Mouse (Mus musculus) embryo, embryonic 11 days (tissue): ENCODE data around the gene Por.

Experiments used
- DNase-seq: peaks from one replicate; pipeline ENCODE4 v3.0.0-alpha.2; 2015

Por gene

DNA sequence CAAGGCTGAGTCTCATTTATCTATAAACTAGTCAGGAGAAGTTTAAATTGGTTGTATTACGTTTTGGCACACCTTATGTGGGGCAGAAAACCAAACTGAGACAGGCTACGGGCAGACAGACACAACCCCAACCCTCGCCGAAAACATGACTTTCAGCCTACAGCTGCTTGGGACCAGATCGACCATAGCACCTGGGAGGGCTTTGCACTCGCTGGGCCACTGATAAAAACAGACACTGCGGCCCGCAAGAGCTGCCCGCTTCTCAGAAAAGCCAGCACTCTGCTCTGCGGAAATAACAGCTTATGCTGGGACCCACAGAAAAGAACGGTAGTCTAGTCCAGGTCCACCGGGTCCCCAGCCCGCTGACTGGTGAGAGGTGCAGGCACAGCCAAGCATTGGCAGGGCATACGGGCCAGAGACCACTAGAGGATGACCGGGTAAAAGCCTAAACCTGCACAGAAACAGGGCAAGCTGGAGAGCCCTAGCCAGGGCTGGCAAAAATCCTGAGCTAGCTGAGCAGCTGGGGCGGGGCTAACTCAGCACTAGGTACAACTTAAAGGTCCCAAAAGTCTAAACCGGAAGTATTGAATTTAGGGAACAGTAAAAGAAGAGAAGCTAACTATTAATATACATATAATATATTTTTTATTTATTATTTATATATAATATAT, 12.0 kb upstream of the Por start:
- DNase-seq, result no peak

GRCm38 (mm10) chr5:135659956-135660355, 9.9 kb upstream of the Por start:
- no peak for DNase-seq

DNA sequence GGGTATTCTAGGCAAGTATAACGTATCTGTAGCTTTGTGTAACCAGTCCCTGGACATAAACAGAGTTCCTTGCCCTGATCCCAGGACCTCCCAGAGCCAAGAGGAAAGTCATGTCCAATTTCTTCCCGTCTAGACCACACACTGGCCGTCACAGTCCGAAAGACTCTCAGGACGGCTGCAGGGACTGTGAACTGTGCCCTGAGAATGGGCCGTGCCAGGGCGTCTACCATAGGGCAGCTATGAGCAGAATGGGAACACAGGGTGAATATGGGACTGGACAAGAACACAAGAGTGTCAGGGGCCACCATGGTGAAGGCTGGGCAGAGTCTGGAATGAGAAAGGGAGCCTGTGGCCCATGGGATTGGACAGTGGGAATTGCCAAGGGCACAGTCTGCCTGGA, 9.3 kb upstream of the Por start:
- DNase-seq, result no peak

DNA sequence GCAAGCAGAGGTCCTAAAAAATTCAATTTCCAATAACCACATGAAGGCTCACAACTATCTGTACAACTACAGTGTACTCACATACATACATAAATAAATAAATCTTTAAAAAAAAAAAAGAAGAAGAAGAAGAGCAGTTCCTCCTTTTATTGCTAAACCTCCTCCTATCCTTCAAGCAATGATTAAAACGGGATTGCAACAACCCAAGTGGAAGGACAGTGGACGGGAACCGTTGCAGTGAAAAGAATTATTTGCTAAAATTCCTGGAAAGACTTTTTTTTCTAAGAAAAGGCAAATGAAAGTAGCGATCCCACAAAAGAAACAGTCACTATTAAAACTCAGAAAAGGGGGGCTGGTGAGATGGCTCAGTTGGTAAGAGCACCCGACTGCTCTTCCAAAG, 2.9 kb upstream of the Por start:
- DNase-seq, result no peak

DNA sequence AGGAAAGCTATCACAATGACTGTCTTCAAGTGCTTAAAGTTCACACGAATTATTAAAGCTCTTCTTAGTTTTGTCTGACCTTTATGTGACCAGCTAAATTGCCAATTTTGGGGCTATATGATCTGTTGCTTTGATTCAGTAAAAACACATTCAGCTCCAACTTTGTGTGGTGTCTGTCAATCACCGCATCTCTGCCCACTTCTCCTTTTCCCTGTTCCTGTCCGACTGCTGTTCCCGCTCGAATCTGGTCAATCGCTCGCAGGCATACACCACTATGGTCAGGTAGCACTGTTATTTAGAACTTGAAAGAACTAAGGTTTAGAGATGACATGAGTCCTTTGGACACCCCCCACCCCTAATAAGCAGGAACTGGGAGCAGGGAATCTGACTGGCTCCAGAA, 1.8 kb upstream of the Por start:
- no peak for DNase-seq

GRCm38 (mm10) chr5:135670881-135671280, 1.0 kb downstream of the Por start:
- DNase-seq, result no peak

GRCm38 (mm10) chr5:135672509-135672908, 2.7 kb downstream of the Por start:
- DNase-seq, result no peak

DNA sequence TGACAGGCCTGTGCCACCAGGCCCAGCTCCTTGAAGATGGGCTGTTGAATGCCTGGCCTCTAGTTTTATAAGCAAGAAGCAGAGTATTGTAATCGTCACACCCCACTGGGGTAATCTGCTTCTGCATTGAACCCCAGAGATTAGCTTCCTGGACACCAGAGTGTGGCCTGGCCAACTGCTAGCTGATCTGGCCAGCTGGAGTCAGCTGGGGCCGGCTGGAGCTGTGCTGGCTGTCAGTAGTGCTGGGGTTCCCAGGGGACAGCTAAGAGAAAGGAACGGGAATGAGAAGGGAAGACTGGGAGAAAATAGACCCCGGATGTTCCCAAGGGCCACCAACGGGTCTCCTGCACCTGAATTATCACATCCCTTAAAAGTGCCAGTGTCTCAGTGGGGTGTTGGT, 3.1 kb downstream of the Por start:
- no peak for DNase-seq

GRCm38 (mm10) chr5:135674349-135674775, 4.5 kb downstream of the Por start:
- peak; percentile 82 for DNase-seq

GRCm38 (mm10) chr5:135674821-135675220, 5.0 kb downstream of the Por start:
- DNase-seq, result peak; percentile 91

DNA sequence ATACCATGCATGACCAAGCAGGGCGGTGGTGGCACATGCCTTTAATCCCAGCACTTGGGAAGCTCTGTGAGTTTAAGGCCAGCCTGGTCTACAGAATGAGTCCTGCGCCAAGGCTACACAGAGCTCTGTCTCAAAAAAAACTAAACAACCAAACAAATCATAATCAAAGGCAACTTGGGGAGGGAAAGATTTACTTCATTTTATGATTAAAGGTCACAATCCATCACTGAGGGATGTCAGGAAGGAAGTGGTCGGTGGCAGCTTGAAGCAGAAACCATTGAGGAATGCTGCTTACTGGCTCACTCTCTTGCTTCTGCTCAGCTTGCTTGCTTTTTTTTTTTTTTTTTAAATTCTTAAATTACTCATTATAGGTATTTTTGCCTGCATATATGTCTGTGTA, 6.9 kb downstream of the Por start:
- DNase-seq, result no peak

- DNase-seq, result no peak
These were observed 7.4 kb downstream of the Por start for GRCm38 (mm10) chr5:135677251-135677650.

GRCm38 (mm10) chr5:135678481-135678880, 8.6 kb downstream of the Por start:
- DNase-seq, result no peak

DNA sequence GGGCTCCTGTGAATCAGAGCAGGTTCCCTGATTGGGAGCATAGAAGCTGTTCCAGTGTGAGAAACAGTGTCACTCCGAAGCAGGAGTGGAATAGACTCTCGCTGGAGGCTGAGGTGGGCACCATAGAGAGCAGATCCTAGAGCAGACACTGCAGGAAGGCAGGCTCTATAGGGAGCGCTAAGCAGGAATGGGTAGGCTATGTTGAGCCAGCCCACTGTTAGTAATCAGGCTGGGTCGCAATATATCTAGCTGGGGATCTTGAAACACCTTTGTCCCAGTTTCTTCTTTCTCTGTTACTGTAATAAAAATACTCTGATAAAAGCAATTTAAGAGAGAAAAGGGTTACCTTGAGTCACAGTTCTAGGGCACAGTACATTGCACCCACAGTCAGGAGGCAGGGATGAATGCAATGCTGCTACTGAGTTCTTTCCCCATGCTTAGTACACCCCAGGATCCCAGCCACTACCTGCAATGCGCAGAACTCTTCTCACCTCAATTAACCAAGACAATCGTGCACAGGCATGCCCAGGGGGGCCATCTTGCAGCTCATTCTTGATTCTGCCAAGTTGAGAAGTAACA, 11.2 kb downstream of the Por start:
- DNase-seq, result no peak

- DNase-seq, result no peak
These were observed 12.2 kb downstream of the Por start for GRCm38 (mm10) chr5:135682009-135682408.

DNA sequence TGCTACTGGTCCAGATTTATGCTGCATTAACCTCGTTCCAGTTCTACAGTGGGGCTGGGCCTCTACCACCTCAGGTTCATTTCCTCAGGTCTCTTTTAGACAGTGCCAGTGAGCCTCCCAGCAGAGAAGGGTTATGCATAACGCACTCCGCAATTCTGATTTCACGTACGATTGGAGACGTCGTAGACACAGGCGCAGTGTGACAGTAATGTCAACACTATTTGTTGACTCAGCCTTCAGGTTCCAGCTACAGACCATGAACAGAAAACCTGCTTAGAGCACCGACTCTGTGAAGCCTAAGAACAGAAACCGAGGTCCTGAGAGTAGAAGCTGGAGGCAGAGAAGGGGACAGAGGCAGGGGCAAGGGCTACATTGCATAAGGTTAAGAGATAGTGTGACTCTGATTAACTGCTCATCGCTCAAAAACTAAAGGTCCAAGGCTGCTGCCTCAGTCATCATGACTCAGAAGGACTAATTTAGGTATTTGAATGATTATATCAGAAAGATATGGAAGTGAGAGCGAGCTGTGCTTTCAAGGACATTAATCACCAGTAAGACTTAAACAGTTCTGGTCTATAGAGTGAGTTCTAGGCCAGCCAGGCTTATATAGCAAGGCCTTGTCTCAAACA, 13.2 kb downstream of the Por start:
- no peak for DNase-seq

DNA sequence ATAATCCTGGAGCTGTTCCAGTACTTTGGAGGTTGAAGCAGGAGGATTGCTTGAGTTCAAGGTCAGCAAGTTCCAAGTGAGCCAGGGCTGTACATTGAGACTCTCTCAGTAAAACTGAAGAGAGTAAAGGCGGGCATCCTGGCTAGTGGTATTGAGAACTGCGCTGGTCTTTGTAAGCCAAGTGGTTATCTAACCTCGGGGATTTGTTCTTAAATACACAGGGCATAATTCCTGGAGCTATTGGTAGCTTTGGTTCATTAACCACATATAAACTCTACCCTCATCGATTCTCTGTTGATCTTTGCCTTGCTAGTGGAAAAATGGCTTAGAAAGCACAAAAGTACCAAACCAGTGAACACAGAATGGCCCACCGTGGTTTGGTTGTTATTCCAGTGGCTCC, 20.6 kb downstream of the Por start:
- DNase-seq, result no peak

GRCm38 (mm10) chr5:135691266-135691665, 21.4 kb downstream of the Por start:
- no peak for DNase-seq

GRCm38 (mm10) chr5:135693281-135693853, 23.5 kb downstream of the Por start:
- DNase-seq, result no peak

DNA sequence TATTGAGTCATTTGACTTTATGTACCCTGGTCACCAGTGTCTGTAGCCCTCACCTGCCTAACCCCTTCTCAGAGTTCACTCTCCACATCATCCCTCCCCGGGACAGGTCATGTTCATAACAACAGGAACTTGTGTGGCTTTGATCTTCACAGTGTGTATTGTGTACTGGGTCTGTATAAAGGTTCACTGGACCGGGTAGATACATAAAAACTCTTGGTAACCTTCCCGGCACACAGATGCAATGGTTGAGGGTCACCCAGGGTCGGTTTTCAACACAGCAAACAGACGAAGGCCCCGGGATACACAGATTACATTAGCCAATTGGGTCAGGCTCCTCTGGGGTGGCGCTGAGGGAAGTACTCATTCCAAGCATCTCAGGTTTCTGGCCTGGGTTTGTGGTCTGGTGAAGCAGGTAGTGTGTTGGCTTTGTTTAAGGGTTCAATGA, 25.5 kb downstream of the Por start:
- no peak for DNase-seq

GRCm38 (mm10) chr5:135697711-135698111, 27.9 kb downstream of the Por start:
- DNase-seq, result no peak

DNA sequence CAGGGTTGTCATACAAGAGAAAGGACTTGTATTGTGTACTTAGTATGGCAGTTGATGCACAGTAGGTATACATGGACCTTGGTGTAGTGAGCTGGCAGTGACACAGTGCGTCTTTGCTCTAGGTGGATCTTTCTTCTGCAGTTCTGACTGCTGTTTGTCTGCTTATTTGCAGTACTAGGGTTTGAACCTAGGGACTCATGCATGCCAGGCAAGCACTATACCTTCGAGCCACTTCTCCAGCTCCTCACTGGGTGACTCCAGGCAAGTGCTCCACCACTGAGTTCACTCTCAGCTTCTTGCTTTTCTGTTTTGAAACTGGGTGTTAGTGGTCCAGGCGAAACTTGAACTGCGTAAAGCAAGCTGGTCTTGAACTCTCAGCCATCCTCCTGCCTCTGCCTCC, 31.8 kb downstream of the Por start:
- no peak for DNase-seq

DNA sequence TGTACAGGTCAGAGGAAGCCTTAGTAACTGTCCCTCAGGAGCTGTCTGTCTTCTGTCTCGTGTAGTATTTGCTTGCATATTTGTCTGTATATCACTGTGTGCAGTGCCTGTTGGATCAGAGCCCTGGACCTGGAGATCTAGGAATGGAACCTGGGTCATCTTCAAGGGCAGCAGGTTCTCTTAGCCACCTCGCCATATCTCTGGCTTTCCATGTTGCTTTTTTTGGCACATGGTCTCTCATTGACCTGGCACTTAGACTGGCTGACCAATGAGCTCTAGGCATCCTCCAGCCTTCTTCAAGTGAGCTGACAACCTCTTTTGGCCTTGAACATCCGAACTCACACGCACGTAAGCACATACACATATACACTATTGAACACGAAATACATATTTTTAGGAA, 32.4 kb downstream of the Por start:
- DNase-seq, result no peak

DNA sequence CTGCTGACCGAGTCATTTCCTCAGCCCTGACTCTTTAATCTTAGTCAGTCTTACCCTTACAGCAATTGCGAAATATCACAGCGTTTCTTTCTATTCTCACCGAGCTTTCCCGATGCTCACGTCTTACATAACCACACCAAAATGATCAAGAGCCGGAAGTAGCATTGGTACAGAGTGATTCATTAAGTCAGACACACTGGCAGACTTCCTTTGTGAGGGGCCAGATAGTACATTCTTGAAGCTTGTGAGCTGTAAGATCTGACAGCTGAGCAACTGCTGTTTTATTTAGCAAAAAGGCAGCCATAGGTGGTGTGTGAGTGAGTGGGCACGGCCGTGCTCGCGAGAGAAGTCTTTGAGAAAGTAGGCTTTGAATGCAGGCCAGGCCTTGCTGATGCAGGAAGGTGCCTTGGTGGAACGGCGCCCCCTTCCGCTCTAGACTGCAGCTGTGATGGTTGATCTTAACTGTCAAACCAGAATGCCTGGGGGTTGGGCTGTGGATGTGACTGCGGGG, 32.9 kb downstream of the Por start:
- no peak for DNase-seq
